Mouse (Mus musculus): ENCODE data around the gene Fam163b. TPM values are rescaled to one million over a fixed set of nuclear protein-coding genes. Genes with fewer than 3 reads are reported as not detected.

The Fam163b gene
- polyA plus RNA-seq, 1 experiment from 2014 or later, result 0.10 TPM

DNA sequence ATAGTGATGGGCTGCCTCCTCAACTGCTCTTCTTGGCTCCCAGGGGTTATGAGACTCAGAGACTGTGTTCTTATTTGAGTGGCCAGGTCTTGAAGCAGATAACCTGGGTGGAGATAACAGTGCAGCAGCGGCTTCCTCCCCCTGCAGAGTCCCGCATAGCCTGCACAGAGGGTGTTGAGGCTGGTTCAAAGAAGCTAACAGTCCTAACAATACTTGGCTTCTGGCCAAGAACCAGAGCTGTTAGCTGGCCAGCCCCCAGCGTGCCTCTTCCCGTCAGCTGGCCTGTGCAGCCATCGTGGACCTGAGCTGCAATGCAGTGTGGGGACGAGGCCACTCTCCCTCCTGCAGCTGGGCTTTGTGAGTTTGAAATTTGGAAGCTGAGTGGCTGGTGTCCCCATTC, 44.5 kb downstream of the Fam163b start:
- H3K4me3 ChIP-seq, result no peak overlapping the region
- no peaks in the 10 kb centered on the region for H3K9me3 ChIP-seq
- peaks cover 29% of the 10 kb centered on the region for H3K27me3 ChIP-seq (replicated peaks; ENCODE audit: low read depth, poor library complexity, severe bottlenecking)
- H3K27ac ChIP-seq (replicated peaks), result no peak overlapping the region
- H3K36me3 ChIP-seq (replicated peaks), result no peaks in the 10 kb centered on the region
- H3K4me1 ChIP-seq, result peaks cover 26% of the 10 kb centered on the region
- WGBS, result 49% methylated on average over 6 of the region's 6 CpGs
- no peak for DNase-seq (ENCODE audit: low spot score)

DNA sequence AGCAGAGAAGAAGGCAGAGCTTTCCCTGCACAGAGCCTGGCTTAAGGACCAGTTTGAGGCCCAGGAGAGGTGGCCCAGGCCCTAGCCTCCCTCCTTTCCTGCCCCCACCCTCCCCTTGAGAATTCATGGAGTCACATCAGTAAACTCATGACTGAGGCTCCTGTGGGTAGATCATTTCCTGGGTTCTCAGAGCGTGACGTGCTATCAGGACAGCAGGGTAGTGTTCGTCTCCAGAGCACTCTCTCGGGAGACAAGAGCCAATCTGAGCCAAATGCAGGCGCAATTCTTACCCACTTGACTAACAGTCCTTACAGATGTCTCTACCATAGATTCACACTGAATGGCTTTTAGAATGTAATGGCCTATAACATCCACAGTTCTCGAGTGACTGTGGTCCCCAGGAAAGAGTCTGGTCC, 45.0 kb downstream of the Fam163b start:
- peak overlapping the region; percentile 21; the same call in 1 of the 2 replicates for H3K27ac ChIP-seq (replicated peaks)
- peaks cover 26% of the 10 kb centered on the region; the same call in 1 of the 2 replicates for H3K27me3 ChIP-seq (replicated peaks; ENCODE audit: low read depth, poor library complexity, severe bottlenecking)
- H3K4me1 ChIP-seq, result peaks cover 26% of the 10 kb centered on the region
- H3K36me3 ChIP-seq (replicated peaks), result no peaks in the 10 kb centered on the region
- DNase-seq (ENCODE audit: low spot score), result no peak
- 60% methylated on average over 6 of the region's 6 CpGs for WGBS
- H3K9me3 ChIP-seq, result no peaks in the 10 kb centered on the region
- no peak overlapping the region for H3K4me3 ChIP-seq

DNA sequence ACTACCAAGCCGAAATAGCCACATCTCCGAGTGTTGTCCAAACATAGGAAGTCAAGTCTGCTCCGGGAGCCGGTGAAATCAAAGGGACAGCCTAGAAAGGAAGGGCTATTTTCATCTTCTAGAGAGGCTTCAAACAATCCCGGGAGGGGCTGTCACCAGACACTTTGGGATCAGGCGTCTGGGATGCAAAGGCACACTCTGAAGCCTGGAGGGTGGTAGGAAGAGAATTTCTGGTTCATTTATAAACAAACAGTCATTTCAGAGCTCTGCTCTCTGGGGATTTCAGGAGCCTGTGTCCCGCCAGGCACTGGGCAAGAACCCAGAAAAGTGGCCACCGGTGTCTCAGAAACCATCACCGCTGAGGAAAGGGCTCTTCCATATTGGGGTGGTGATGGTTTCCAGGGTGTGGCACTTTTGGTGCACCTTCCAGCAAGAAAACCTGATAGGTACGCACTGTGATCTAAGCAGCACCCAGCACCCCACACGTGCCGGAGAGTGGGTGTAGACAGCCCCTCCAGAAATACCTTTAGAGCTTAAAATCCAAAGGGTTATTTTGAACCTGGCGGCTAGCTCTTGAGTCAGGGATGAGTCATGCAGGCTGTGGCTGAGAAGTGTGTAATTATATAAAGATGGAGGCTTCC, 45.8 kb downstream of the Fam163b start:
- Histone ChIP-seq H3K36me3 (replicated peaks) (no peaks in the 10 kb centered on the region), H3K27ac (replicated peaks) (no peak overlapping the region), H3K4me1 (peaks cover 26% of the 10 kb centered on the region), H3K9me3 (no peaks in the 10 kb centered on the region), H3K4me3 (no peak overlapping the region), H3K27me3 (replicated peaks; ENCODE audit: low read depth, poor library complexity, severe bottlenecking) (peaks cover 18% of the 10 kb centered on the region; the same call in 1 of the 2 replicates)
- no peak for DNase-seq (ENCODE audit: low spot score)
- 67% methylated on average over 13 of the region's 13 CpGs for WGBS

DNA sequence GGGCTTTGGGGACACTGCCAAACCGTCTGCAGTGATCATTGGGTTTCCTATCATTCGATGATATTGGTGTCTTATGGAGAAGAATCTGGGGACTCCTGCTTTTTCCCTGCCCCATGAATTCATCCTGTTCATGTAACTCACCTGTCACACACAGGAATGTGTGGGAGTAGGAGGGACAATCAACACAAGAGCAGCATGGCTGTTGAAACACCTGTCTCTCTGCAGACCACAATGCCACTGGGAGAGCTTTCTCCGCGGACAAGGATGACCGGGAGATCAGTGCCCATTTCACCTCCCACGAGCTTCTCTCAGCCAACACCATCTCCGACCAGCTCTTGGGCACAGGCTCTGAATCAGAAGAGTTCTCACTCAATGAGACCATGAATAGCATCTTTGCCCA, 47.1 kb downstream of the Fam163b start:
- Histone ChIP-seq H3K4me1 (peaks cover 26% of the 10 kb centered on the region), H3K36me3 (replicated peaks) (no peaks in the 10 kb centered on the region), H3K27me3 (replicated peaks; ENCODE audit: low read depth, poor library complexity, severe bottlenecking) (0 out of 2 replicates have a peak, but pooled peaks cover 13% of the 10 kb centered on the region), H3K27ac (replicated peaks) (no peak overlapping the region), H3K9me3 (no peaks in the 10 kb centered on the region), H3K4me3 (no peak overlapping the region)
- DNase-seq (ENCODE audit: low spot score), result no peak
- WGBS, result 90% methylated on average over 7 of the region's 7 CpGs

DNA sequence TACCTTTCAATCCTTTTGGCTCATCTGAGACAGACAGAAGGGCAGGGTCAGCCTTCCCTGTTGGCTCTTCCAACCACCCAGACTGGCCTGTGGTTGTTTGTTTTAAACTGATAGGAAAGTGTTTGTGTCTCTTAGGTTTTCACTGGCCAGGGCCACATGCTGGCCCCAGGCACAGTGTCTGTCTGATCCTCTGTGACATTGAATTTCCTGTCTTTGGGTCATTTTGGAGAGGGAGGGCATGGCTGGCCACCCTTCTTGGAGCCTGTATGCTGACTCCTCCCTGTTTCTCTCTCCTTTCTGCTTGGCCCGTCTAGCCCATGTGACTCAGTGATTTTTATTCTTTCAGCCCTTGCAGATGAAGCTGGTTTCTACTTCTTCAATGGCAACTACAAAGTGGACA, 53.1 kb downstream of the Fam163b start:
- Histone ChIP-seq H3K9me3 (no peaks in the 10 kb centered on the region), H3K36me3 (replicated peaks) (no peaks in the 10 kb centered on the region), H3K4me3 (no peak overlapping the region), H3K4me1 (peaks cover 43% of the 10 kb centered on the region), H3K27ac (replicated peaks) (no peak overlapping the region), H3K27me3 (replicated peaks; ENCODE audit: low read depth, poor library complexity, severe bottlenecking) (no peaks in the 10 kb centered on the region)
- DNase-seq (ENCODE audit: low spot score), result no peak
- 64% methylated on average over 1 of the region's 1 CpGs for WGBS

DNA sequence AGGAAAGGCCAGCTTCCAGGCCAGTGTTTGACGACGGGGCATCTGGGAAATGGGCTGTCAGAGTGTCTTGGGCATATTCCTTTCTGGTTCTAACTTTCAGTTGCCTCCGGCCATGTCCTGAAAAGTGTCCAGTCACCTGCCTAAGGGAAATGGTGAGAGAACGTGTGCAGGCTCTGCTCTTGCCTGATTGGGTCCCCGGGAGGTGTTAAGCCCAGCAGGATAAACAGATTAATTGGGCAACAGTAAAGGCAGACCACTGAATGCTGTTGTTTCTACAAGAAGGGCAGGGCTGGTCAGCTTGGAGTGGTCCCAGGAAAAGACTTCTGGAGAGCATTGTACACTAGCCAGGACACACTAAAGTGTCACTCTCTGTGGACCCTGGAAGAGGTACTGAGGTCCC, 53.6 kb downstream of the Fam163b start:
- Histone ChIP-seq H3K4me3 (no peak overlapping the region), H3K9me3 (no peaks in the 10 kb centered on the region), H3K27me3 (replicated peaks; ENCODE audit: low read depth, poor library complexity, severe bottlenecking) (no peaks in the 10 kb centered on the region), H3K27ac (replicated peaks) (peak overlapping the region; percentile 36; the same call in 1 of the 2 replicates), H3K4me1 (peaks cover 48% of the 10 kb centered on the region), H3K36me3 (replicated peaks) (no peaks in the 10 kb centered on the region)
- no peak for DNase-seq (ENCODE audit: low spot score)
- WGBS, result 74% methylated on average over 5 of the region's 5 CpGs

DNA sequence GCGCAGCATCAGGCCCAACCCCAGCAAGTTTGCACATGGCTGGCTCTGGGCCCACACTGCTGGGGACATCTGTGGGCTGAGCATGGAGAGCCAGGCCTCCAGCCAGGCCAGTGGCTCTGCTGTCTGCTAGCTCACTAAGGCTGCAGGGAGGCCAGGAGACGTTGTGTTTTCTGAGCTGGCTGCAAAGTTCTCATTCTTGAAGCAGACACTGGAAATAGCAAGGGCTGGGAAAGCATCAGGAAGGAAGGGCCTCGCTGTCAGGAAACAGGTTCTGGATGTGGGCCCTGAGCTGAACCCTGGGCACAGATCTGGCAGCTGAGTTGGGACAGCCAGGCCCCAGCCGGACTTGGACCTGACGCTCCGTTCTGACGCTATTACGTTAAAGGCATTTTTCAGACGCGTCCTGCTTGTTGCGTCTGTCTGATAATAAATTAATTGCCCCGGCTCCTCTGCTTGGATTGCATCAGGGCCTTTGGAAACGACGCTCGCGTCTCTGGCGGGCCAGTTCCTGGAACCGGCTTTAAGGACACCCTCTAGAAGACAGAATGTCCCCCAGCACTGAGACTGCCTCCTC, 54.1 kb downstream of the Fam163b start:
- Histone ChIP-seq H3K4me3 (no peak overlapping the region), H3K27ac (replicated peaks) (peak overlapping the region; percentile 49; the same call in 1 of the 2 replicates), H3K4me1 (peaks cover 50% of the 10 kb centered on the region), H3K36me3 (replicated peaks) (no peaks in the 10 kb centered on the region), H3K9me3 (no peaks in the 10 kb centered on the region), H3K27me3 (replicated peaks; ENCODE audit: low read depth, poor library complexity, severe bottlenecking) (no peaks in the 10 kb centered on the region)
- DNase-seq (ENCODE audit: low spot score), result no peak
- WGBS, result 87% methylated on average over 18 of the region's 18 CpGs

DNA sequence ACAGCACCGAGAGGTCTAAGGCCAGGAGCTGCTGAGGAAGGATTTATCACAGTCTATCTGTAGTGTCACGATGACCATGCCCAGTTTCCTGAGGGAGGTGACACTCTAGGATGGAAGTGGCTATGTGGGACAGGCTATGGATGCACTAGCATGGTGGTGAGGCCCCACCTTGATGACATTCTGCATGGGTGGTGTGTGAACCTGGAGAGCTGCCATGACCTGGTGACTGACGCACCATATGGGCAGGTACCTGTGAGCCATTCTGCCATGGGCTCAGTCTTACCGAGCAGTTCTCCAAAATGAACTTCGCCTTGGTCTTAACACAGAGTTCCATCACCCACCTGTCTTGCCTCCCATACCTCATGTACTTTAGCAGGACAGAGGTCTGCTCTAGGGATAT, 54.7 kb downstream of the Fam163b start:
- H3K4me1 ChIP-seq, result peaks cover 50% of the 10 kb centered on the region
- no peaks in the 10 kb centered on the region for H3K9me3 ChIP-seq
- no peaks in the 10 kb centered on the region for H3K27me3 ChIP-seq (replicated peaks; ENCODE audit: low read depth, poor library complexity, severe bottlenecking)
- peak overlapping the region; percentile 49; the same call in 1 of the 2 replicates for H3K27ac ChIP-seq (replicated peaks)
- no peak overlapping the region for H3K4me3 ChIP-seq
- 88% methylated on average over 5 of the region's 5 CpGs for WGBS
- no peak for DNase-seq (ENCODE audit: low spot score)
- H3K36me3 ChIP-seq (replicated peaks), result no peaks in the 10 kb centered on the region

DNA sequence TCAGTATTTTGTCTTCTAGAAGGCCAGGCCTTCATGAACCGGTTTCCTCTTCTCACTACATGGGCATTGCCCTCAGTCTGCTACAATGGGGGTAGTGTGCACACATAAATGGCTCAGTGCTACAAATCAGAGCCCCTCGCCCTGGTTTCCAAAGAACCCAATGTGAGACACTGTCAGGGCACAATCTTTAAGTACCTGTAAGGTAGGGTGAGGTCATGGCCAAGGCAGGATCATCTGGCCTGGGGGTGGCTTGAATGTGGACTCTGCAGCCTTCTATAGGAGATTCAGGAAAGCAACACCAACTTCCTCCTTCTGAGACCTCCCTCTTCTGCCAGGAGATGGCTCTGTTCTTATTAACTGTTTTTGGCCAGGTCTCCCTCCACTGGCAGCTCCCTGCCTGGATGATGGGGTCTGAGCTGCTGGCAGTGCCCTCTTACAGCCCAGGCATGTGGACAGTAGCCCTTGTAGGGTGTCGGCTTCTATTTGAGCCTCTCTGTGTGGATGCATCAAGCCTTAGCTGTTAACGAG, 55.7 kb downstream of the Fam163b start:
- H3K27me3 ChIP-seq (replicated peaks; ENCODE audit: low read depth, poor library complexity, severe bottlenecking), result no peaks in the 10 kb centered on the region
- H3K9me3 ChIP-seq, result no peaks in the 10 kb centered on the region
- H3K4me1 ChIP-seq, result peaks cover 54% of the 10 kb centered on the region
- H3K4me3 ChIP-seq, result no peak overlapping the region
- no peaks in the 10 kb centered on the region for H3K36me3 ChIP-seq (replicated peaks)
- no peak for DNase-seq (ENCODE audit: low spot score)
- WGBS, result 87% methylated on average over 4 of the region's 4 CpGs
- H3K27ac ChIP-seq (replicated peaks), result no peak overlapping the region

DNA sequence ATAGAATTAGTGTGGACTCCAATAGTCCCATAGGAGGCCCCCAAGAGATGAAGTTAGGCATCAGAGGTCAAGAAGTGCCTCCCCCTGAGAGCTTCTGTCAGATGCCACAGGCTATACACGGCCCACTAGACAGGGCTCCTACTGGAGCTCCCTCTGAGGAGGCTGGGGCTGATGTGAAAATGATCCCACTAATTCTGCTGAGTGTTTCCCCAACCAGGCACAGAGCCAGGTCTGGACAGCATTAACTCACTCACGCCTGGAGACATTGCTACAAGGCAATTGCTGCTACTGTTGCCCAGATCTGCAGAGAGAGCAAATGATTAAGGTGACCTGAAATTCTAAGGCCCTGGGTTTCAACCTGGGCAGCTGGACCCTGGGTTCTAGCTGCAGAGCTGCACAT, 56.5 kb downstream of the Fam163b start:
- WGBS, result 39% methylated on average over 2 of the region's 2 CpGs
- H3K9me3 ChIP-seq, result no peaks in the 10 kb centered on the region
- peaks cover 54% of the 10 kb centered on the region for H3K4me1 ChIP-seq
- no peaks in the 10 kb centered on the region for H3K36me3 ChIP-seq (replicated peaks)
- H3K27ac ChIP-seq (replicated peaks), result no peak overlapping the region
- no peak for DNase-seq (ENCODE audit: low spot score)
- no peak overlapping the region for H3K4me3 ChIP-seq
- H3K27me3 ChIP-seq (replicated peaks; ENCODE audit: low read depth, poor library complexity, severe bottlenecking), result no peaks in the 10 kb centered on the region

DNA sequence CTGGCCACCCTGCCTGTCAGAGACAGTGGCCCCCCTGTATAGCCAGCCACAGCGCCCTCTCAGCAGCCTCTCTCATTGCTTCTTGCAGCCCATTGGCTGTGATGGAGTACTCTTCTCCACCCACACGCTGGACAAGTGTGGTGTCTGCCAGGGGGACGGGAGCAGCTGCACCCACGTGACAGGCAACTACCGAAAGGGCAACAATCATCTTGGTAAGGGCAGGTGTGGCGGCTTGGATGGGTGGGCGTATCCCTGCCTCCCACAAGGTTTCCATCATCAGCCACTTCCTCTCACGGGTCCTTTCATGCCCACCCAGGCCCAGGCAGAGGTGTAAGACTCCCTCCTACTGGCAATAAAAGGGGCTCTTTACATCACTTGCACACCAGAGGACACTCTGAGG, 57.3 kb downstream of the Fam163b start:
- peaks cover 4% of the 10 kb centered on the region; the same call in 1 of the 2 replicates for H3K27me3 ChIP-seq (replicated peaks; ENCODE audit: low read depth, poor library complexity, severe bottlenecking)
- H3K4me1 ChIP-seq, result peaks cover 58% of the 10 kb centered on the region
- WGBS, result 66% methylated on average over 8 of the region's 8 CpGs
- no peak overlapping the region for H3K4me3 ChIP-seq
- no peaks in the 10 kb centered on the region for H3K36me3 ChIP-seq (replicated peaks)
- no peak overlapping the region for H3K27ac ChIP-seq (replicated peaks)
- H3K9me3 ChIP-seq, result no peaks in the 10 kb centered on the region
- no peak for DNase-seq (ENCODE audit: low spot score)

DNA sequence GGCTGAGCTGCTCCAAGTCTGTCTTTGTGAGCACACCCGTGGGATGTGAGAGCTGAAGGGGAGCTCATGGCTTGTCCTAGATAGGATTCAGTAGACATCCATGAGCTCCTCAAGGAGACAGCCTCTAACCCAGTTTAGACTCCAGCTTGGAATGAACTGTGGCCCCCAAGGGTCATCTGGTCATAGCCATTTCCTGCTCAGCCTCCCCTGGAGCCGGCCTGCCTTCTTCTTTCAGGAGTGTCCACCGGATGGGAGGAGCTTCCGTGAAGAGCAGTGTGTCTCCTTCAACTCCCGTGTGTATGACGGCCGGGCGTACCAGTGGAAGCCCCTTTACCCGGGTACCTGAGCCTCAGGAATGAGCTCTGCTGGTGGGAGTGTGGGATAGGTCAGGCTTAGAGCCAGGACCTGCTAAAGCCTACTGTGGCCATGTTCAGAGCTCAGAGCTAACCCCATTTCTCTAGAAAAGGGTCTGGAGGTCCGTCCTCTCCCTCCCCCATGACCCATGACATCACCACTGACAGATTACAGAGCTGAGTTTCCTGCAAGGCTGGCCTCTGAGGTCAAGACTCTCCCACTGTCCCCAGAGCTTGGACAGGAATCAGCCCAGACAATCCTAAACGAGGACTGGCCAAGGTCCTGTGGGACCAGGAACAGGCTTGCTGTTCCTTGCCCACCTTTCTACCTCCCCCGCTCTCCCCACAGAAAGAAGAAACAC, 58.4 kb downstream of the Fam163b start:
- 68% methylated on average over 12 of the region's 12 CpGs for WGBS
- Histone ChIP-seq H3K27ac (replicated peaks) (no peak overlapping the region), H3K36me3 (replicated peaks) (no peaks in the 10 kb centered on the region)

More for the DNA sequence above, 58.4 kb downstream of the Fam163b start:
- Histone ChIP-seq H3K4me1 (peaks cover 69% of the 10 kb centered on the region), H3K9me3 (no peaks in the 10 kb centered on the region), H3K4me3 (no peak overlapping the region), H3K27me3 (replicated peaks; ENCODE audit: low read depth, poor library complexity, severe bottlenecking) (peaks cover 13% of the 10 kb centered on the region; the same call in 1 of the 2 replicates)
- DNase-seq (ENCODE audit: low spot score), result no peak

All from embryonic facial prominence, embryonic 10.5 days (tissue).